Mouse (Mus musculus): ENCODE results near the gene Dcst1.

DNA sequence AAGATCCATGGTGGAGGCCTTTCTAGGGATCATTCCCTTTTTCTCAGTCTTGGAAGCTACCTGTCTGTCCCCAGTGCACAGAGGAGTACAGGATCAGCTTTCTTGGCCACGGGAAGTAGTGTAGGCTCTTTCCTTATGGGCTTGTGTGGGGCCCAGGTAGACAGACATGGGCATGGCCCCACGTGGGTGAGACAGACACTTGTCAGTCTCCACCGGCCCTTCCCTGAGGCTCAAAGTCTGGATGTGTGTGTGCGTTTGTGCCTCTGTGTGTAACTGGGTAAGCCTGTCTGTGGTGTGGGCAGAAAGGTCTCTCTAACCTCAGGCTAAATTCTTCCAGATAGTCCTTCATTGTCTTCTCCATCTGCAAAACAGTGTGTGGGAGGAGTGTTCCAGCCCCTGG is 59.9 kb downstream of the Dcst1 start:
- TF ChIP-seq CTCF (IDR thresholded peaks at IDR 0.05; ENCODE audit: low read depth, low read length) (no peak), POLR2A (IDR thresholded peaks at IDR 0.05; ENCODE audit: borderline replicate concordance, low read depth, low read length) (no peak)

All from bone marrow macrophage, adult 2 months (primary cell).